Mouse (Mus musculus) frontal cortex, adult (tissue): ENCODE data around the gene Ep300.
"Not testable (repeated sequence)": the region's sequence is repeated elsewhere in the genome, so short reads cannot be mapped to it uniquely, and the experiment has no call there.

Experiments
- ATAC-seq: cut with Nextera tagmentation; 2 replicates; pipeline ENCODE4 v1.9.2; 2017; ENCODE audit warnings: mild to moderate bottlenecking, moderate library complexity, mixed read lengths; ENCODE audit not compliant: low TSS enrichment

Gene Ep300

DNA sequence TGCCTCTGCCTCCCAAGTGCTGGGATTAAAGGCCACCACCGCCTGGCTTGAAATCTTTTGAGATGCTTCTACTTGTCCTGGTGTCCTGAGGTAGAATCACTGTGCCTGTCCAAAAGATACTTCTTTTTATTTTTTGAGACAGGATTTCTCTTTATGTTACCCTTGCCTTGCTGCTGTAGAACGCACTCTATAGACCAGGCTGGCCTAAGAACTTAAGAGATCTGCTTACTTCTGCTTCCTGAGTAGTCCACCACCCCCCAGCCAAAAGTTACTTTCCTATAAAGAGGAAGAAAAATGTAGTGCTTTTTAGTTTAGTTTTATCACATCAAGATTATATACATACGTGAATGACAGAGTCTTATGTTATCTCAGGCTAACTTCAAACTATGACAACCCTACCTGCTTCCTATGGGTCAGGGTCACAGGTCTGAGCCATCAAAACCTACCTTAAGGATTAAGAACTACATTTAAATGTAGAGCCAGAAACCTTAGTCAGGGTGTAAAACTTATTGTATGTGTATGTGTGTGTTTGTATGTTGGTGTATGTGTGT, 9.1 kb downstream of the Ep300 start:
- no peak for ATAC-seq

GRCm38 (mm10) chr15:81598742-81599141, 13.6 kb downstream of the Ep300 start:
- ATAC-seq, result not testable (repeated sequence)

- no peak for ATAC-seq
Measured at GRCm38 (mm10) chr15:81605241-81605640, 20.1 kb downstream of the Ep300 start.

DNA sequence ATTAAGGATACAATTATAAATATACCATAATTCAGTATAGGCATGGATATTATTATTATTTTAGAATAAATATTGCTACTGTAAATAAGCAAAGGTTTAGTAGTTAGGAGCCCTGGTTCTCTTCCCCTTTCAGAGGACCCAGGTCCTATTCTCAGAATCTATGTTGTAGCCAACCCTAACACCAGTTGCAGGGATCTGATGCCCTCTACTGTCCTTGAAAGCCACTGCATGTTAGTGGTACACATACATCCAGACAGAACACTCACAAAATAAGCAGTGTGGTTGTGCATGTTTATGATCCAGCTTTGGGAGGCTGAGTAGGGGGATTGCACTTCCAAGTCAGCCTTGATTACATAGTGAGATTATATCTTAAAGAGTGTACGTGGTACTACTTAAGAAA, 21.5 kb downstream of the Ep300 start:
- ATAC-seq, result no peak

DNA sequence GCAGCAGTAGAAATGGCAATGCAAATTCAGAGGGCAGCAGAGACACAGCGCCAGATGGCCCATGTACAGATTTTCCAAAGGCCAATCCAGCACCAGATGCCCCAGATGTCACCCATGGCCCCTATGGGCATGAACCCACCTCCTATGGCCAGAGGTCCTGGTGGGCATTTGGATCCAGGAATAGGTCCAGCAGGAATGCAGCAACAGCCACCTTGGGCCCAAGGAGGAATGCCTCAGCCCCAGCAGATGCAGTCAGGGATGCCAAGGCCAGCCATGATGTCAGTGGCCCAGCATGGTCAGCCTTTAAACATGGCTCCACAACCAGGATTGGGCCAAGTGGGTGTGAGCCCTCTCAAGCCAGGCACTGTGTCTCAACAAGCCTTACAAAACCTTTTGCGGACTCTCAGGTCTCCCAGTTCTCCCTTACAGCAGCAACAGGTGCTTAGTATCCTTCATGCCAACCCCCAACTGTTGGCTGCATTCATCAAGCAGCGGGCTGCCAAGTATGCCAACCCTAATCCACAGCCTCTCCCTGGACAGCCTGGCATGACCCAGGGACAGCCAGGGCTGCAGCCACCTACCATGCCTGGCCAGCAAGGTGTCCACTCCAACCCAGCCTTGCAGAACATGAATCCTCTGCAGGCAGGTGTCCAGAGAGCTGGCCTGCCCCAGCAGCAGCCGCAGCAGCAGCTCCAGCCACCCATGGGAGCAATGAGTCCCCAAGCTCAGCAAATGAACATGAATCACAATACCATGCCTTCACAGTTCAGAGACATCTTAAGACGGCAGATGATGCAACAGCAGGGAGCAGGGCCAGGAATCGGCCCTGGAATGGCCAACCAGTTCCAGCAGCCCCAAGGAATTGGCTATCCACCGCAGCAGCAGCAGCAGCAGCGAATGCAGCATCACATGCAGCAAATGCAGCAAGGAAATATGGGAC, 64.6 kb downstream of the Ep300 start:
- ATAC-seq, result no peak

- ATAC-seq, result no peak
Measured at GRCm38 (mm10) chr15:81650636-81651035, 65.5 kb downstream of the Ep300 start.

DNA sequence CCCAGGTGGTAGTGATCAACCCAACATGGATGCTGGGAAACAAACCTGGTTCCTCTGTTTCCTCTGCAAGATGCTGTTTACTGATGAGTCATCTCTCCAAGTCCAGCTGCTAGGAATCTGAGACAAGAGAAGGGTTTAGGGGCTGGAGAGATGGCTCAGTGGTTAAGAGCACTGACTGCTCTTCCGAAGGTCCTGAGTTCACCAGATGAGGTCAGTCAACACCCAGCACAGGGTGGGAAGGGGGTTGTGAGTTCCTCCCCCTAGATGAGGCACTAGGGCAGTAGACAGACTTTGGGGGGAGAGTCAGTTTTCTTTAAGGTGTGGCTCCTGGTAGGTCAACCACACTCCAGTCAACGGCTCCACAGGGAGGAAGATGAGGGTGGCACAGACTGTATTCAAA, 76.5 kb downstream of the Ep300 start:
- ATAC-seq, result no peak

DNA sequence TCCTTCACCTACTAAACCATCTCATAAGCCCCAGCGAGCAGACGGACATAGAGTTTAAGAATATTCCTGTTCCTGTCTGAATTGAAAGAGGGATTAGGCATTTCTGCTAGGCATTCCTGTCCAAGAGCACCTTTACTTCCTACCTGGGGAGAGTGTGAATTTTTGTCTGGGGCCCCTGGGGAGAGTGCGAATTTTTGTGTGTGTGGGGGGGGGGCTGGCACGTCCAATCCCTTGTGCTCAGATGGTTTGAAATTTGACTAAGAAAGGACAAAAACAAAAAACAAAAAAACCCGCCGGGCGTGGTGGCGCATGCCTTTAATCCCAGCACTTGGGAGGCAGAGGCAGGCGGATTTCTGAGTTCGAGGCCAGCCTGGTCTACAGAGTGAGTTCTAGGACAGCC, 78.1 kb downstream of the Ep300 start:
- no peak for ATAC-seq

DNA sequence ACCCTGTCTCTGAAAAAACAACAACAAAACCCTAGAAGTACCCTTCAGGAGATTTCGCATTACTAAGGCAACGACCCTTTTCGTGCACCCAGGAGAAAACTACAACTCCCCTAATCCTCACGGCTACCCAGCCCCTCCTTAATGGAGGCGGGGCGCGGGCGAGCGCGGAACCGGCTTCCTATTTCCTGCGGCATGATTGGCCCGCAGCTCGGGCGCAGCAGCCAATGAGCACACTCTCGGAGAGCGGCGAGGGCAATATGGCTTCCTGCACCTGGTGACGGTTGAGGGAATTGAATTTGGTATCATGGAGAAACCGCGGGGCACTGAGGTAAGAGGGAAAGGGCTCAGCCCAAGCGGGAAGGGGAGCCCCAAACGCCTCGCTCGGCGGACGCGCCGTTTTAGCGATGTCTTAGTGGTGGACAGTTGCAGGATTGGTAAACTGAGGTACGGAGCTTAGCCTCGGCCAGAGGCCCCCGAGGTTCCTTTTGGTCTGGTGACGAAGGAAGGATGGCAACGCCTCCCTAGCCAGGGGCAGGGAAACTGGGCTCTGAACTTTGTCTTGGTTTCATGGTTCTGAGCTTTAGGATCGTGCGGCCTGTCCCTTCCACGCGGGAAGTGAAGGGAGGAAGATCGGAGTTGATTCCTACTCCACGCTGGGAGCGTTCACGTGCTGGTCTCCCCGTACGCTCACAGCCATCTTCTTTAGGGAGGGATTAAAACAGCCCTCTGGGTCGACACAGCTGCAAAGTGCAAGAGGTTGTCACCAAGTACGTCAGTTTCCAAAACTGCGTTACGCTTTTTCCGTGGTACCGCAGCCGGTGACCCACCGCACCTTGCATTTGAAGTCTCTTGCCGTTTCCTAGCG, 78.8 kb downstream of the Ep300 start, which contains the start of gene L3mbtl2:
TSS of gene L3mbtl2 (plus strand) at position 193 of the 865 bp plus-strand sequence.
- peak; percentile 99 for ATAC-seq

GRCm38 (mm10) chr15:81666957-81667356, 81.8 kb downstream of the Ep300 start:
- ATAC-seq, result no peak

DNA sequence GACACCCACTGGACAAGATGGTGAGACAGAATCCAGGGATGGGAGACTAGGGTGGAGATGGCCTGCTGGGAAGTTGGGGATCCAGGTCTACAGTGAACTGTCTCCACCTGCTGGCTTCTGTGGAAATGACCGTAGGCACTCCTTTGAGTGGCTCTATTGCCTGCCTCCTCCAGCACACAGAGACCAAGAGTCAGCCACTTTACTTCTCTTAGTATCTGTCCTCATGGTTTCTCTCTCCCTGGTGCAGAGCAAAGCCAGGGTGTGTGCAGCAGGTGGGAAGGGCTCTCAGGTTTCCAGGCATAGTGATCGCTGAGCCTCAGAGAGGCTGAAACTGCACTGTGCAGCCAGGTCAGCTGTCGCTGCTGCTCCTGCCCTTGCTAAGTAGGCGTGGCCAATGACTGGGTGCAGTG, 85.1 kb downstream of the Ep300 start:
- peak; percentile 83 for ATAC-seq

- ATAC-seq, result no peak
Measured at GRCm38 (mm10) chr15:81676637-81677036, 91.5 kb downstream of the Ep300 start.

GRCm38 (mm10) chr15:81680301-81680805, 95.2 kb downstream of the Ep300 start:
- ATAC-seq, result no peak

- ATAC-seq, result peak; percentile 17
Measured at GRCm38 (mm10) chr15:81693366-81693966, 108.3 kb downstream of the Ep300 start.

DNA sequence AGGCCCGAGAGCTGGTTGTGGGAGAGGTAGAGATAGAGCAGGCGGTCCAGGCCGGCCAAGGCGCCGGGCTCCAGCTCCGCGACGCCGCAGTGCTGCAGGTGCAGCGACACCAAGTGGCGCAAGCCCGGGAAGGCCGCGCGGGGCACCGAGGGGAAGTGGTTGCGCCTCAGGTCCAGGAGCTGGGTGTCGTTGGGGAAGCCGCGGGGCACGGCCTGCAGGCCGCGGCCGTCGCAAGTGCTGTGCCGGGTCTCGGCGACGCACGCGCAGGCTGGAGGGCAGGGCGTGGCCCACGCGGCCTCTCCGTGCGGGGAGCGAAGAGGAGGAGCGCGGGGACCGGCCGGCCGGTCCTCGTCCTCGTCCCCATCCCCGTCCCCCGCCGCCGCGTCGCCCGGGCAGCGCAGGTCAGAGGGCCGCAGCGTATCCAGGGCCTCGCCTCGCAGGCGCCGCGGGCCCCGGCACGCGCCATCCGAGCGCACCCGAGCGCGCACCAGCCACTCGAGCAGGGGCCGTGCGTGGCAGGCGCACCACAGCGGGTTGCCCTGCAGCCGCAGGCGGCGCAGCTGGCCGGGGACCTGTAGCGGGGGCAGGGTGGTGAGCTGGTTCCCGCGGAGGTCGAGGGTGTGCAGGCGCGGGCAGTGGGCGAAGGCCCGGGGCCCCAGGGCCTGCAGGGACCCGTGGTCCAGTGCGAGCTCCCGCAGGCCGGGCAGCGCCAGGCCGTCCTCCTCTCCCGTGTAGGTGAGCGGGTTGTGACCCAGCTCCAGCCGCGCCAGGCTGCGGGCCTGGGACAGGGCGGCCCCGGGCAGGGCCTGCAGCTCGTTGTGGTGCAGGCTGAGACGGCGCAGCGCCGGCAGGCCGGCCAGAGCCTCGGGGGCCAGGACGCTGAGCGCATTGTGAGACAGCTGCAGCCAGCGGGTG, 109.1 kb downstream of the Ep300 start:
- ATAC-seq, result peak; percentile 66

DNA sequence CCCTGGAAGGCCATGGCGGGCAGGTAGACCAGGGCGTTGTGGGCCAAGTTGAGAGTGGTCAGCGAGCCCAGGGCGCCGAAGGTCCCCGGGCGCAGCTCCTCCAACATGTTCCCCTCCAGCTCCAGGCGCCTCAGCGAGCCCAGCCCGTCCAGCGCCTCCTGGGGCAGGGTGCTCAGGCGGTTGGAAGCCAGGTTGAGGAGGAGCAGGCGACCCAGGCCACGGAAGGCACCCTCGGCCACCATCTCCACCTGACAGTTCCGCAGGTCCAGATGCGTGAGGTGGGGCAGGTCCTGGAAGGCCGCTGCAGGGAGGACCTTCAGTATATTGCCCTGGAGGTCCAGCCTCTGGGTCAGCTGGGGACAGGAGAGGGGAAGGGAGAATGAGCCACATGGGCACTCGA, 109.7 kb downstream of the Ep300 start:
- ATAC-seq, result no peak

- no peak; the same call in 1 of the 2 replicates for ATAC-seq
Measured at GRCm38 (mm10) chr15:81697175-81697574, 112.0 kb downstream of the Ep300 start, which contains the start of gene Chadl. Gene Chadl, minus strand, starts transcription at chr15:81697287.

DNA sequence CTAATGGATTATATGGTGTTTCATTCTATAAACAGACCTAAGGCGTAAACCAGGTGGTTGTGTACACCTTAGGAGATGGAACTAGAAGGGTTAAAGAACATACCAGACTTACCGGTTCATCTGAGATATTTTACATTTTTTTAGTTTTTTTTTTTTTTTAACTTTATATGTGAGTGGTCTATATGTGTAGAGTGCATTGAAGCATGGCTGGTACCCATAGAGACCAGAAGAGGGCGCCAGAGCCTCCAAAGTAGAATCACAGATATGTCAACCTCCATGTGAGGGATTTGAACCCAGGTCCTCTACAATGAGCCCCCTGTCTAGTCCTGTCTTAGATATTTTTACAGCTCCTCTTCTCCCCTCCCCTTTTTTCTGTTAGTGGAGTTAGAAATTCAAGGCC, 112.7 kb downstream of the Ep300 start:
- no peak for ATAC-seq

- no peak for ATAC-seq
Measured at GRCm38 (mm10) chr15:81698532-81698931, 113.4 kb downstream of the Ep300 start.

DNA sequence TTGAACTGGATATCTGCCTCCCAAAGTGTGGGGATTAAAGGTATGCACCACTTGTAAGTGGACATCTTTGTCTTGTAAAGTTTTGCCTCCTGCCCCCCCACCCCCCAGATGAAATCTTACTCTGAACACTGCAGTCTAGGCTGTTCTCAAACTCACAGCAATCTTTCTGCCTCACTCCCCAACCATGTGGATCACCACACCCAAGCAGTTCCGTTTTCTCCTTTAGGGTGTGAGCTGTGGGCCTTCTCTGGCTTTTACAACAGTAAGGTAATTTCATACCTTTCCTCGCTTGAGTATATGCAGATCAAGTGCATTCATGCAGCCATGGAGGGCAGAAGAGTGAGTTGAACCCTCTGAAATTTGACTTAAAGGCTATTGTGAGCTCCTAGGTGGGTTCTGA, 115.0 kb downstream of the Ep300 start:
- ATAC-seq, result no peak
